Mouse (Mus musculus) MEL-GATA-1-ER (cell line): ENCODE data around the gene Hyal4.

Source experiments
- DNase-seq: peaks from one replicate; pipeline ENCODE4 v3.0.0-alpha.2; 2012; ENCODE audit warnings: low read depth; ENCODE audit errors: extremely low read depth

Gene Hyal4

DNA sequence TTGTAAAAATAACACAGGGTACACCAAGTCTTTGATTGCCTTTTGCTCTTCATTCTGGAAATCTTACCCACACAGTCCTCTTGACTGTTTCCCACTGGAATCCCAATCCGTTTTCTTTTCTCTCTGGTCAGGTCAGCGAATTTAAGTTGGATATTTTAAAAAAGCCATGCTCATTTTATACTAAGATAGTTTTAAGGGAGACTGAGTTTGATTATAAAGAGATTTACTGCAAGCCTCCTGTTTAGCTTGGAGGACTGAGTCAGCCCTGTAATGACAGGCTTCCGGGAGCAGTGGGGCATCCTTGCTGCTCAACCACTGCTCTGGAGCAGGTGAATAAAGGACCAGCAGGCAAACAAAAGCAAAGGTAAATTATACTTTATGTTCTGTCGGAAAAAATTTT lies at the start of gene Hyal4:
Hyal4 (plus strand) TSS at position 301 of the 400 bp plus-strand sequence.
- DNase-seq, result no peak

GRCm38 (mm10) chr6:24707090-24707489 lies 41.0 kb upstream of the Hyal4 start:
- no peak for DNase-seq

DNA sequence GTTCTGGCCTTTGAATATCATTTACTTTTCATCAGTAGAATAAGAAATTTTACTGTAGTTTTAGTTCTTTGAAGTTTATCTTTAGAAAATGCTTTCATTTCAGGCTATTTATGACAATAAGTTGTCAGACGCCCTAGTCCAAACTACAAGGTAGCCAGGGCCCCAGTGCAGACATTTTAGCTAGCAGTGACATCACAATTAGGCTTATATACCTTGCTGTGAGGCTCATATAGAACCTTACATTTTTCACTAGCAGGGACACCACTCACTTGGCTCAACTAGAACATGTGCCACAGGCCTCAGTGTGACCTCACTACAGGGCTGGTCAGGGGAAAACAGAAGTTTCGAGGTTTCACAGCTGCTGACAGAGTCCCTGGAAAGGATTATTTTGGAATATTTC lies 40.6 kb upstream of the Hyal4 start:
- no peak for DNase-seq

DNA sequence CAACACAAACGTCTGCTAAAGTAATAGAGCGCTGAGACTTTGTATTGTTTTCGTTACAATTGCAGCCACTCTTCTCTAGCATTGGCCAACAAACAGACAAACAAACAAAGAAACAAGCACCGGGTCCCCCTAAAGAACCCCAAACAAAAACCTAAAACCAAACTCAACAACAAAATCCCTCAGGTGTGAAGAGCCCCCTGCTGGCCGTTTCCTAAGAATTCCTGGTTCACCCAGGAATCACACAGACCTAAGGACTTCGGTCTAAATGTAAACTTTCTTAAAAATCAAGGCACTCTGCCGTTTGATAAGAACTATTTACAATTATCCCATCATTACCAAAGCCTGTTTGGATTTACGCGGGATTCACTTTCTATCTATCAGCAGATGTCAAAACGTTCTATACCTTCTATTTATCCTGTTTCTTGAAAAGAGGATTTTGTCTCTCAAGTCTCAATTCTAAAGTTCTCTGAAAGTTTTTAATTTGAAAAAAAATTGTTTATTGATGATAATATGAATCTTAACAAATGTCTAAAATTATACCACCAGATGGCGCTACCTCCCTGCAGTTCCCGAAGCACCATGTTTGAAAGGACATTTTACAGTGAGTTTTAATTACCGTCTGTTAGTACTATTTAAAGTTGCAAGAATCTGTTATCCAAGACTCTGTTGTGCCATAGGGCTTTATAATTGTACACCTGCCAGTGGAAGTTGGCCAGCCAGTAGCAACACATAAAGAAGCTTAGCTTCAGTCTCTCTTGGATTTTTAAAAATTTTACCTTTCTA lies 26.6 kb upstream of the Hyal4 start:
- DNase-seq, result peak; percentile 27

- DNase-seq, result no peak
These were observed 20.0 kb upstream of the Hyal4 start for GRCm38 (mm10) chr6:24728130-24728529.

DNA sequence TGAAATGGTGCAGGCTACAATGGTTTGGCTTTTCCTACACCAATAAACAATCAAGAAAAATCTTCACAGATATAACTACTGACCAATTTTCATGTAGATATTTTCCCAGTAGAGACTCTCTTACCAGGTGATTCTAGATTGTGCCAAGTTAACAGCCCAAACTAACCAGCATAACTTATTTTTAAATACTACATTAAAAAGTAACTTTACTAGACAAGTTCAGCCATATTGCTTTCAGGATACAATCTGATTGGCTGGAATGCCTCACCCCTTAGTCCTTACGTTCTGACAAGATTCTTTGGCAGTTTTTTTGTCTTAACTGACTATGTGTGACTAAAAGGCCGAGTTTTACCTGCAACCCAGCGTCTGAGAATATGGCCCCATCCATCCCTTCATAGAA lies 15.2 kb upstream of the Hyal4 start, which contains the start of gene Hyal6:
Hyal6 (plus strand) TSS at position 301 of the 400 bp plus-strand sequence.
- no peak for DNase-seq

DNA sequence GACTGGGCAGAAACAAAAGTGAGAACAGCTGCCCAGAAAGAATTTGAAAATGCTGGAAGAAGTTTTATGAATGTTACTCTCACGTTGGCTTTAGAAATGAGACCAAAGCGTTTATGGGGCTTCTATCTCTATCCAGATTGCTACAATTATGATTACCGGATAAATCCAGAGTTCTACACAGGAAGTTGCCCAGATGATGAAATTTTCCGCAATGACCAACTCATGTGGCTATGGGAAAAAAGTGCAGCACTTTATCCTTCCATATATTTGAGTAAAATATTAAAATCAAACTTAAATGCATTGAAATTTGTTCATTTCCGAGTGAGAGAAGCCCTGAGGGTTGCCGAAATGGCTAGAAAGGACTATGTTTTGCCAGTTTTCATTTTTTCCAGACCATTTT lies 13.6 kb upstream of the Hyal4 start:
- no peak for DNase-seq

GRCm38 (mm10) chr6:24759281-24759680 lies 11.2 kb downstream of the Hyal4 start:
- DNase-seq, result no peak

- no peak for DNase-seq
These were observed 18.1 kb downstream of the Hyal4 start for GRCm38 (mm10) chr6:24766261-24766660.

DNA sequence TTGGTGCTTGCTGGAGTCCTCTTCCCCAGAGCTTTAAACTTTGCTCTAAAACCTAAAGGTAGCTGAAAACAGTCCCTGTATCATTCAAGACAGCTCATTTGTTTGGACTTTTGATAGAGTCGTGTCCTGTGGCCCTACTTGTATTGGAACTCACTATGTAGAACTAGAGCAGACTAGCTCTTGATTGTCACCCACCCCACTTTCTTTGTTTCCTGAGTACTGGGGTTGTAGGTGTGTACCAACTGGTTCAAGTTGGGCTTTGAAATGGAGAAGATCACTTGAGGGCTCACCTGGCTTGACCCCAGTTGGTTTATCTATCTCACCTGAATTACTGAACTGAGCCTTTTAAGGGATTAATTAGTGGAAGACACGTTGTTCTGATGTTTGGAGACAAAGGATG lies 31.1 kb downstream of the Hyal4 start:
- DNase-seq, result no peak

DNA sequence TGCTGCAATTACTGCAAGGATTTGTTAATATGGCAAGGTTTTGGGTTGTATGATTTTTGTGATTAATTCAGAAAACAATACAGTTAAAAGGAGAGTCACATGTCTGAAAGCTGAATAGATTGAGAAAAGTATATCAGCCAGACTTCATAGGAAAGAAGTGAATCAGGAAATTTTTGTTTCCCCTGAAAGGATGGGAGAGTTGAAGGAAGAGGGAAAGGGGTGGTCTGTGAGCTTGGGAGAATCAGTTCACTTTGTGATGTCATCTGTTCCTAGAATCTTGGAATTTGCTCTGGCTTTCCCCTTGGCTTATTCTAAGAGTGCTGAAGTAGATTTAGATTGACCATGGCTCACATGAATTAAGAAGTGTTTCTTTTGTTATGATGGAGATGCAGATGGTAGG lies 42.8 kb downstream of the Hyal4 start, which contains the start of gene Spam1:
Spam1 (plus strand) TSS at position 301 of the 400 bp plus-strand sequence.
- no peak for DNase-seq
